Mouse (Mus musculus): ENCODE results near the gene Gm8857.
"Not testable (repeated sequence)": the region's sequence is repeated elsewhere in the genome, so short reads cannot be mapped to it uniquely, and the experiment has no call there.

The Gm8857 gene

GRCm38 (mm10) chr5:10947505-10947904, at the start of gene Gm8857, which contains the start of gene Gm8871:
Gene Gm8857, plus strand, starts transcription at chr5:10947807.
Gene Gm8871, plus strand, starts transcription at chr5:10947805.
- DNase-seq, result not testable (repeated sequence)

- DNase-seq, result not testable (repeated sequence)
These were observed 5.9 kb downstream of the Gm8857 start for GRCm38 (mm10) chr5:10953512-10953911.

- DNase-seq, result not testable (repeated sequence)
These were observed 10.4 kb downstream of the Gm8857 start for GRCm38 (mm10) chr5:10958057-10958456.

All from thymus, postnatal 14 days (tissue).